Comparison of ENCODE assay signal across 21 mouse cellular contexts in genomic region chr4:138659936-138660602, GRCm38 (mm10). TPM values are rescaled to one million over a fixed set of nuclear protein-coding genes. Genes with fewer than 3 reads are reported as not detected.
DNase-seq lines count a peak whose midpoint lies in the region; ATAC-seq and TF ChIP-seq lines count a peak whose summit lies in the region.
"Had no signal": no experiment of that assay in that cellular context is flagged by ENCODE, and none has a peak within 500 bp of the region (broad histone marks: within the 10 kb centered on the region; RNA-seq: fewer than 3 reads in every experiment).

No protein-coding gene starts in this region.

- no peak overlapping the region for H3K4me3 ChIP-seq in layer of hippocampus, adult 2 months
- H3K4me3 ChIP-seq: embryonic facial prominence, embryonic 15.5 days; heart, embryonic 13.5 days; liver, embryonic 15.5 days; megakaryocyte, embryonic 14.5 days had no signal

- peak; percentile 84 for ATAC-seq in frontal cortex, adult (ENCODE audit: low TSS enrichment)
- no peak for ATAC-seq in megakaryocyte progenitor cell, adult 5-6 weeks (replicated peaks; ENCODE audit: poor library complexity)
- ATAC-seq: activated CD4-positive, CD25-positive, alpha-beta regulatory T cell, adult 4 months had no signal

- peak overlapping the region; percentile 37; the same call in 1 of the 2 replicates for H3K27ac ChIP-seq in layer of hippocampus, adult 2 months
- H3K27ac ChIP-seq: embryonic facial prominence, embryonic 15.5 days; heart, embryonic 13.5 days; liver, embryonic 15.5 days had no signal

- intact Hi-C loops in left cerebral cortex, postnatal 14 days (cut with DNase I), result no loop called here

- TF ChIP-seq CTCF in layer of hippocampus, adult 2 months (conservative IDR thresholded peaks at IDR 0.05), result no peak

- DNase-seq in layer of hippocampus, adult 2 months (ENCODE audit: low spot score in 2 of 2), result no peak
- DNase-seq in layer of hippocampus, postnatal 14 days (ENCODE audit: low spot score in 2 of 2), result no peak
- DNase-seq in left cerebral cortex, postnatal 14 days (ENCODE audit: low spot score in 2 of 2), result peak; percentile 48 to 73
- peak; percentile 54 for DNase-seq in right cerebral cortex, postnatal 25 days
- DNase-seq in embryo, embryonic 9.5 days (ENCODE audit: extremely low spot score), result no peak
- no peak for DNase-seq in lung, postnatal 25 days (ENCODE audit: low spot score)
- DNase-seq: adrenal gland, postnatal 10 days; cerebellum, postnatal 14 days; embryo, embryonic 11 days; gastrocnemius, postnatal 14 days; heart, adult 18-20 months; kidney, adult 2 months; kidney, postnatal 4 days; layer of hippocampus, postnatal 36 days had no signal

RNA-seq across cellular contexts. Expression of gene Vwa5b1, which starts 24.4 kb away (rescaled TPM):
- 1 to 10 TPM; 2.0 to 3.3 TPM for total RNA-seq in layer of hippocampus, adult 2 months (2021)
- total RNA-seq in layer of hippocampus, postnatal 14 days (2021), result 1 to 10 TPM; 1.6 to 3.0 TPM
- 1 to 10 TPM; 3.1 to 4.3 TPM for total RNA-seq in left cerebral cortex, postnatal 14 days (2021)
- total RNA-seq in megakaryocyte progenitor cell, adult 5-6 weeks (2015), result not detected in 2 replicates
- not detected in 2 replicates for total RNA-seq in megakaryocyte progenitor cell, adult 5-6 weeks (2017)
- total RNA-seq: gastrocnemius, postnatal 14 days; heart, adult 18-20 months had no signal

Comparison
In these comparisons a context has a peak if more than half of its experiments do, and no peak if none do; other contexts are left out.
1. DNase-seq: peak in left cerebral cortex, postnatal 14 days (2 of 2) and right cerebral cortex, postnatal 25 days (single experiment); none in layer of hippocampus, adult 2 months (0 of 2), layer of hippocampus, postnatal 14 days (0 of 2), embryo, embryonic 9.5 days (single experiment) and lung, postnatal 25 days (single experiment).